9 mouse cellular contexts compared by ENCODE assay signal in the genomic region with DNA sequence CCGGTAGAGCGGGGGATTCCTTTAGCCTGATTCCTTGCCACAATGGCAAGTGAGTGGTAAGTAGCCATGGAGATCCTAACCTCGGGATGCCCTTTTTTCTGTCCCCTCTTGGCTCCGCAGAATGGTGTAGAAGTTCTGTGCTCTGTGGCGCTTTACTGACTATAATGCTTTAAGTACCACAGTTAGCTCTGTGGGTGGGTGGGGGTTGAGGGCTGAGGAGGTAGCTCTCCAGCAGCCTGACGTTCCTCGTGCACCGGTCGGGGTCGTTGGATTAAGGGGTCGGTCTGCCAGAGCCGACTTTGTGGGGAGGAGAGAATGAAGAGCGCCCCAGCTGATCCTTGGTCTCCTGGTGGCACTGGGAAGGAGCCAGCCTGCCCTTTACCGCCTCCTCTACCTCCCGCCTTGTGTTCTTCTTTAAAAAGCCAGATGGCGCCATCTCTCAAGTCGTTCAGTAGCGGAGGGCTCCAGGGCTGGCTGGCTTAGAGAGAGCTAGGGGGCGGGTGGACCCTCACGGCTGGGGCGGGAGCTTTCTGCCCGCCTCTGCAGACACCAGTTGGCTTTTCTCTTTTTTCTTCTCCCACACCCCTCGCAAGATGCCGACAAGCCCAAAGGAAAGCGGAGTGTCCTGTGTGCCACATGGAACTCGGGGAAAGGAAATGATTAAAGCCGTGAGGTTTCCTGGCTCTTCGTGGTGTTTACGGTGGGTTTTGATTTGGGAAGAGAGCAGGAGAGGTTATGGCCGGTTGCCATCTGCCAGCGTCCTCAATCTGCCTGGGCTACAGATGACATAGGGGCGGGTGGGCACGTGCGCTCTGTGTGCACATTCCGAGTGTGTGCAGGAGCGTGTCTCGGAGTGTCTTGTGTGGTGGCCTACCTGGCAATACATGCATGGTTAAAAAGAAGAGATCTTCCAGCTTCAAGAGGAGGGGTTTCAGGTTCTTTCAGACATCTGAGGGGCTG. TPM values are rescaled to one million over a fixed set of nuclear protein-coding genes. Genes with fewer than 3 reads are reported as not detected.
DNase-seq lines count a peak whose midpoint lies in the region; ATAC-seq lines count a peak whose summit lies in the region.
"Had no signal": no experiment of that assay in that cellular context is flagged by ENCODE, and none has a peak within 500 bp of the region (broad histone marks: within the 10 kb centered on the region; RNA-seq: fewer than 3 reads in every experiment).

No protein-coding gene starts in this region.

- H3K9me3 ChIP-seq in stomach, embryonic 16.5 days (replicated peaks; ENCODE audit: control insufficient read depth, low read length) = no peaks in the 10 kb centered on the region

- H3K27me3 ChIP-seq in stomach, embryonic 16.5 days (ENCODE audit: control insufficient read depth, insufficient read depth, low read length) = peaks cover 30% of the 10 kb centered on the region

- no peak for DNase-seq in frontal cortex, postnatal 14 days (ENCODE audit: low spot score in 2 of 2)
- peak; percentile 79 for DNase-seq in R1 (ENCODE audit: low read depth, low spot score)
- DNase-seq in heart, adult 18-20 months = peak; percentile 71 to 75
- peak; percentile 24 for DNase-seq in kidney, adult 18-20 months
- DNase-seq in lung, postnatal 36 days = peak; percentile 22
- DNase-seq in left cerebral cortex, adult 11 months (ENCODE audit: low spot score) = no peak

- H3K27ac ChIP-seq in stomach, embryonic 16.5 days (ENCODE audit: low read length) = no peak overlapping the region

- H3K4me3 ChIP-seq in stomach, embryonic 16.5 days (replicated peaks; ENCODE audit: low read length) = peak overlapping the region; percentile 54

- no peaks in the 10 kb centered on the region for H3K36me3 ChIP-seq in stomach, embryonic 16.5 days (ENCODE audit: control insufficient read depth, insufficient read depth, low read length)

- WGBS in stomach, embryonic 16.5 days = 3% methylated on average over 37 of the region's 37 CpGs

- ATAC-seq in frontal cortex, adult (ENCODE audit: low TSS enrichment) = peak; percentile 74
- peak; percentile 89 for ATAC-seq in stomach, embryonic 16.5 days (ENCODE audit: insufficient read depth, low FRiP score)

- peak overlapping the region; percentile 82 for H3K4me2 ChIP-seq in stomach, embryonic 16.5 days (ENCODE audit: low read depth, low read length)

- H3K4me1 ChIP-seq in stomach, embryonic 16.5 days (ENCODE audit: control insufficient read depth, insufficient read depth, low read length) = peaks cover 5% of the 10 kb centered on the region; the same call in 1 of the 2 replicates

- peak overlapping the region; percentile 67 for H3K9ac ChIP-seq in stomach, embryonic 16.5 days (ENCODE audit: low read length)

RNA-seq across cellular contexts. Expression of a gene that starts 32.8 kb away (rescaled TPM):
- 10 to 100 TPM; 76.2 to 83.1 TPM for total RNA-seq in heart, adult 18-20 months (2021)
- polyA plus RNA-seq in stomach, embryonic 16.5 days (2015; fragmentation: Nextera tagmentation; extraction: Ambion mirVana) = 6.2 and 7.5 TPM in 2 replicates
- total RNA-seq: neutrophil, adult 5-6 weeks had no signal

Comparison
In these comparisons a context has a peak if more than half of its experiments do, and no peak if none do; other contexts are left out.
1. DNase-seq: peak in R1 (single experiment), heart, adult 18-20 months (2 of 2), kidney, adult 18-20 months (single experiment) and lung, postnatal 36 days (single experiment); none in frontal cortex, postnatal 14 days (0 of 2) and left cerebral cortex, adult 11 months (single experiment).